Mouse (Mus musculus): Measurements from ENCODE around the gene Cd69.

The Cd69 gene

DNA sequence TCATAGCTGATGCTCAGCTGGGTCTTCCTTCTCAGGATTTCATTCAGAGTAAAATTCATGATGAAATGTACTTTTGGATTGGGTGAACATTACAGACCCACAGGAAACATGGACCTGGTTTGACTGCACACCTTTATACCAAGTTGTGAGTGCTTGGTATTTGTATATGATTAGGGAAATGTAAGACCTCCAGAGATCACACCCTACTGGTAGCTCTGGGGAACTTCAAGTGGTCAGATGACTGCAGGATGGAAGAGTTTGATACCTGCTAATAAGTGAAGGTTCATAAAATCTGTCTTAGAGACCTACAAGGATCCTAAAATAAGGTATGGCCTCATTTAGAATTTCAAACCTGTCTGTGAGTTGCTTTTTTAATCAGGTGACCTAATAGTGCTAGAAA, 27.0 kb downstream of the Cd69 start:
- DNase-seq (ENCODE audit: extremely low read depth, low read depth), result peak; percentile 46

DNA sequence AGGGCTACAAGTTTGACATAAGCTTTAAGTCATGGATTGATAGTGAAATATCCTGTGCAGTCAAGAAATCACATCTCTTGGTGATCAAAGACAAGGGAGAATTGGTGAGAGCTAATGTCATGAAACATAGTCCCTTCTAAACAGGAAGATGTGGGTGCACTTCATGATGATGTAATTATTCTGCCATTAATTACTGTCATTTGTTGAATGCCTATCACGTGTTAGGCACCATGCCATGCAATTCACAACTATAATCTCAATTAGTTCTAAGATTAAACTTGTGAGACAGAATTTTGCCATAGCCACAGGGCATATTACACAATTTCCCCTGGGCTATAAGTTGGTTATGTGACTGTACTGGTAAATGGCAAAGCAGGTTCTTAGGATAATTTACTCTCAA, 28.2 kb downstream of the Cd69 start:
- DNase-seq (ENCODE audit: extremely low read depth, low read depth), result no peak

DNA sequence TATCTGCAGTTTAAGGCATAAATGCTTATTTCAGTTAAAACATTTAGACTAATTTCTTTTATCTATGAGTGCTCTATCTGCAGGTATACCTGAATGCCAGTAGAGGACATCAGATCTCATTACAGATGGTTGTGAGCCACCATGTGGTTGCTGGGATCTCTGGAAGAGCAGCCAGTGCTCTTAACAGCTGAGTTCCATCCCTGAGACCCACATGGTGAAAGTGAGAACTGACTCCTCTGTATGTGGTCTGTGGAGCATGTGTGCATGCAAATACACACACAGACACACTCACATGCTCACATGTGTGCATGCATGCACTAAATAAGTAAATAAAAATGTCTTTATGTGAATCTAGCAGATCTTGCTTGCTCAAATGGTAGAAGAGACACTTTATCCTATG, 29.4 kb downstream of the Cd69 start:
- DNase-seq (ENCODE audit: extremely low read depth, low read depth), result no peak

DNA sequence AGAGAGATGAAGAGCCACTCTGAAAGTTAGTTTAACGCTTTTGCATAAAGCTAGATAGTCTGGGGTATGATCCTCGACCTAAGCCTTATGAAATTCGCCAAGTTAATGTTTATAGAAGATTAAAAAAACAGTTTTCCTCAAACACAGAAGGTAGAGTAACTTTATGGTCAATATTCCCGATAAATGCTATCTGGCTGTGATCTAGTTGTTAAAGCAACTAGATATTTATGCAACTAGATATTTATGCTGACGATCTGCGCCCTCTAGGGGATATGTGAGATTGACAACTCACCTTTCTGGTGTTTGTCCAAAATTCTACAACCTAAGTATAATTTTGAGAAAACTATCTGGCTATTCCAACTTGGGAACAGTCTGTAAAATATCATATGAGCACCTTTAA, 33.3 kb downstream of the Cd69 start:
- DNase-seq (ENCODE audit: extremely low read depth, low read depth), result no peak

DNA sequence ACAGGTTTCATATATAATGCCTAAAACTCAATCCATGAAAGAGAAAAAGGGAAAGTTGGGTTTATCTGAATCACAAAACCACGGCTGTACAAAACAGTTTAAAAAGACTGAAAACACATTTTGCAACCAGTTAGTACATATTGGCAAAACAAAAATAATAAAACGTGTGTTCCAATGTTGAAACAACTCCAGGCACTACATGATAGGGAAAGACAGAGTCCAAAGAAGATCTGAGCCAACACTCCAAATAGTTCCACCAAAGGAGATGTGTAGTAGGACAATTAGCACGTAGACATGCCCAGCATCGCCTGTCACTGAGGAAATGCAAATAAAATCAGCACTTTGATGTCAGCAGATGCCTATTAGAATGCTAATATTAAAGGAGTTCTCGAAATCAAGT, 33.8 kb downstream of the Cd69 start:
- no peak for DNase-seq (ENCODE audit: extremely low read depth, low read depth)

DNA sequence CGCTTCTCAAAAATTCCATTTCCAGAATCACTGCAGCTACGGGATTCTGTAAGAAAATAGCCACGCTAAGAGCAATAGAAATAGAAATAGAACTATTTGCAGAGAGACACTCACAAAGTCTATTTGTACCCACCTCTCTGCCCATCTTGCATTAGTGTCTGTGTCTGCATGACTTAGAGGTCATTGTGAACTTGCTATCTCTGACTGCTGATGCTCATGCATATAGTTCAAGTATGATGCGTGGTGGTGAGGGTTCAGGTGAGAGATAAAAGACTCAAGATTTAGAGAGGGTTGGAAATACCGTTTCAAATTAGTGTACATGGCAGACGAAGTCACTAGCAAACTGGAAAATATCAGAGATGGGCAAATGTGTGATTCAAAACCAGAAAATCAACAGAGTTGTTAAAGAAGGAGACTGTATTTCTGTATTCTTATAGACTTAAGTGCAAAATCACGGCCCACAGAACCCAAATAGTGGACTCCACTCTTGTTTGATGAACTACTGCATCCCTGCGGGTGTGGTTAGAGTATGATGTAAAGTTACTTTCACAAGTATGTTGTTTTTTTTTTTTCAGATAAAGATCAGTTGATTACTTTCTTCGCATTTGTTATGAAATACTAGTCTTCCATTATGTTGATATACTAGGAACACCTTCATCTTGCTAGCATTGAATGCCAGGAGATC, 35.5 kb downstream of the Cd69 start:
- DNase-seq (ENCODE audit: extremely low read depth, low read depth), result no peak

DNA sequence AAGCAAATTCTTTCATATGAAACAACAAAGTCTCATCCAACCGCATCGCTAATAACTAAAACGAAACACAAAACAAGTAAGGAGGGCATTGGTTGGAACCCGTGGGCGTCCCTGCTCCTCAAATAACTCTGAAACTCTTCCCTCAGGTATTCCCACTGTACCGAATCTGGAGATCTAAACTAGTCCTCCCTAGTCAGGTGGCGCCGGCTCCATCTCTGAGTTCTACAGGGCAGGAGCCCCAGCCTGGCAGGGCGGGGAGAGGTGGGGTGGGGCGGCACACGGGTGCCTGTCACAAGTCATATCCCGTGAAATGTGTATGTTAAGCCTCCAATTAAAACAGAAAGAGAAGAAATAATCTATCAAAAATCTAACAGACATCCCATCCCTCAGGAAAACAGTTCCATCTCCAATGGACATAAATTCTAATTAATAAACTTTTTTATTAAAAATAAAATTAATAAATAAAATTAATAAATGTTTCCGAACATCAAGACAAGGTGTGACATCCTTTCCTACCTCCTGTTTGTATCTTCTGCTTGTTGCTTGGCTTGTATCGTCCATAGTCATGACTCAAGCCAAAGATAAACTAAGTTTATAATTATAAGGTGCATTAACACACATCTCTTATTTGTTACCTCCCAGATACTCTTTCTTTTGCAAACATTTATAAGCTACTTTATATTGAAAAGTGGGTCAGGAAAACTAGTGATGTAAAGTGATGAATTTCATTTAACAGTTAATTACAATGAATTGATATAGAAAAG, 36.8 kb downstream of the Cd69 start:
- DNase-seq (ENCODE audit: extremely low read depth, low read depth), result no peak

DNA sequence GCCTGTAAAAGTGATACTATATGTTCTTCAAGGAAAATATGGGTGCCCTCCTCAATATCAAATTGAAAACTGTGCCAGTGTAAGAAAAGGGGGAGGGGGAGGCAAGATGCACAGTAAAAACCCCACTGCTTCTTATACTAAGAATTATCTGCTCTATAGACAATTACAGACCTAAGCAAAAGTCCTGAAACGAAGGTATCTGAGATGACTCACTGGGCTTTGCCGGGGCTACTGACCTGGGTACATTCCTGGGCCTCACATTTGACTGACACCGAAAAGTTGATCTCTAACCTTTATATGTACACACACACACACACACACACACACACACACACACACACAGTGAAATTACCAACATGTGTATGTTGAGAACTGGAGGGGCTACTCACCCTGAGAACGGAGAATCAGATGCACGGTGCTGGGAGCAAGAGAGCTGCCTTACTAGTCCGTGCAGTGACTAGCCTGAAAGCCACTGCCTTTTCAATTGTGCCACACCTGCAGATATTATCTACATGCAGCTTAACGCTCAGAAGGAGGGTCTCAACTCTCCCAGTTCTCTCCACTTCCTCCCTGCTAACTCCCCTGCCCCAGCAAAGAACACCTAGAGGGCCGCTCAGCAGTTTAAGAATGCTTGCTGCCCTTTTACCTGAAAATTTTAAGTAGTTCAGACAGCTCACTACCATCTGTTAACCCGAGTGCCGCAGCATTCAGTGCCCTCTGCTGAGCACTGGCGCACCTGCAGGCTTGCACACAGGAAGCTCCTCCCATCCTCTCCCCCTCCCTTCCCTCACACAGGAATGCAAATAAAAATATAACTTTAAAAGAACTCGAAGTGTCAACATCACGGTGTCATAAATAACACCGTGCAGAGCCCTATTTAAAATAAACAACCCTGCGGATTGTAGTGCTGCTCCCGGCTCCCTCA, 37.6 kb downstream of the Cd69 start:
- peak; percentile 74 for DNase-seq (ENCODE audit: extremely low read depth, low read depth)

DNA sequence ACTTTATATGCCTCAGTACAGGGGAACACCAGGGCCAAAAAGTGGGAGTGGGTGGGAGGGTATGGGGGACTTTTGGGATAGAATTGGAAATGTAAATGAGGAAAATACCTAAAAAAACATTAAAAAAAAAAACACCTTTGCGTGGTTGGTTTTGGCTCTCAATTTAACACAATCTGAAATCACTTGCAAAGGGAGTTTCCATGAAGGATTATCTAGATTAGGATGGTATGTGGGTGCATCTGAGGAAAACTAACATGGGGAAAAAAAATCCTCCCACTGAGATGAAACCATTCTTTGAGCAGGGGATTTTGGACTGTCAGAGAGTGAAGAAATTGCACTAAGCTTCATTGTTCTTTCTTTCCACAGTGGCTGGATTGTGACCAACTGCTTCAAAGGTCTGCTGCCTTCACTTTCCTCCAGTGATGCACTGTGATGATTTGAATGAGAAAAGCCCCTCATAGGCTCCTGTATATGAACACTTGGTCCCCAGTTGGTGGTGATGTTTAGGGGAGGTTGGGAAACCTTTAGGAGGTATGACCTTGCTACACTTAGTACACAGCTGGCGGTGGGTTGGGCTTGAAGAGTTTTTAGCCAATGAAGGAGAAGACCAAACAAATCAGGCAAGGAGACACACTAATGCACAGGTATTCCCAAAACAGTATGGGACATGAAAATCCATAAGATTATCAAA, 38.4 kb downstream of the Cd69 start:
- no peak for DNase-seq (ENCODE audit: extremely low read depth, low read depth)

DNA sequence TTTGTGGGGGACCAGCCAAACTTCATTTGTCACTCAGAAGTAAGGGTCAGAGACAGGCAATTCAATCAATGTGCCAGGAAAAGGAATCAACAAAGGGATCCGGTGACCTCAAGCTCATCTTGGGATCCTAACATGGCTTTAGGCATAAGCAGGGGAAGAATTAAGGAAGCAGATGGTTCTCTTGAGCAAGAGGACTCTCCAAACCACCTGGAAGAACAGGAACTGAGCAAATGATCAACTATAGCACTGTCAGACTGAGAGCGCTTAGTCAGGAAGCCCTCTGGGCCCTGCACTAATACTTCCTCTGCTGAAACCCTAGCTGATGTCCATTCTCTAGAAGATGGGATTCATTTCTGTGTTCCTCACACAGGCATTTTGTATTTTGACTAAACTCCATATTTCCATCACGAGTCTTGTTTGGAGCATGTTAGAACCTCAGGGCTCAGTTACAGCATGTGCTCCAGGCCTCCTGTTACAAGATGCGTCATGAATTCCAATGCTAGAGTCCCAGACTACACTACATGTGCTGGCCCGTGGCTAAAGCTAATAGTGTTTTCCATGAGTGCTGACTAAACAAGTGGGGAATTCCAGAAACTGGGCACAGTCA, 39.3 kb downstream of the Cd69 start:
- DNase-seq (ENCODE audit: extremely low read depth, low read depth), result peak; percentile 53

DNA sequence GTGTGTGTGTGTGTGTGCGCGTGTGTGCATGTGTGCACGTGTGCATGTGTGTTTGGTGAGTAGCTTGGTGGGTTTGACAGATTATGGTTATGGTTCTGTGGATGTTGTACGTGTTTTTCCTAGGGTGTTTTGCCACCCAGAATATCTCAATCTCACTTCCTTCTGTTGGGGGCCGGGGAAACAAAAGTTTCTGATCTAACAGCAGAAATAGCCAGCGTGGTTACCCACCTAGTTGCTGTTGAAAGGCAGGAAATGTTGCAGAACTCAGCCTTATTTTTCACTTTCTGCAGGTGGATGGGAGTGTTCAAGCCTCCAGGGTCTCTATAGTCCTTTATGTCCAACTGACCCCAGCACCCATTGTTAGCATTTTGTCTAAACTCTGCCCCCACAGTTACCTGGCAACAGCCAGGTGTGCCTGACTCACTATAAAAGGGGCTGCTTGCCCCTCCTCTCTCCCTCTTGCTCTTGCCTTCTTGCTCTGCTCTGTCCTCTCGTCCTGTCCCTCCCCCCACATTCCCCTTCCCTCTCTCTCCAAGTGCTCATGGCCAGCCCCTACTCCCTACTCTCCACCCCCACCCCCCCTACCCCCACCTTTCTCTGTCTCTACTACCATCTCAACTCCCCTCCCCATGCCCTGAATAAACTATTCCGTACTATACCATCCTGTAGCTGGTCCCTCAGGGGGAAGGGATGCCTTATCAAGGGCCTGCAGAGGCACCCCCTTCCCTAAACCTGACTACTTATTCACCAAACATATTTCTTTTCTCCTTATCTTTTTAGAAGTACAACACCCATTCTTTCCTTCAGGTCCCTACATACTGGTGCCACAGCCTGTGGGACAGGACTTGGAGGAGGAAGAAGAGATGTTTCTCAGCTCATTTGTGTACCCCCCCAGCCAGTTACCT, 40.5 kb downstream of the Cd69 start:
- peak; percentile 97 for DNase-seq (ENCODE audit: extremely low read depth, low read depth)

DNA sequence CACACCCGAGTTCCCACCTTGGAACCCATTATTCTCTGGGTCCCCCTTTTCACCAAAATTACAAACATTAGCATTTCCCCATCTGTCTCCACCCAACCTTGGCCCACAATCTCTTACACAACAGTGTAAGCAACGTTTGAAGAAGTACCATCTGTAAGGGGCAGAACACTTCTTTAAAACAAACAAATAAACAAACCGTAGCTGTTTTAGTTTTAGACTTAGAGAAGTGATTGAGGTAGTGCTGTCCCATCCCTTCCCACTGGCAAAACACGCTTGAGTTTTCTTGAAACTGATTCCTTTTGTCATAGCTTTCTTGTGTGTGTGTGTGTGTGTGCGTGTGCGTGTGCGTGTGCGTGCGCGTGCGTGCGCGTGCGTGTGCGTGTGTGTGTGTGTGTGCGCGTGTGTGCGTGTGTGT, 41.3 kb downstream of the Cd69 start:
- DNase-seq (ENCODE audit: extremely low read depth, low read depth), result peak; percentile 39

DNA sequence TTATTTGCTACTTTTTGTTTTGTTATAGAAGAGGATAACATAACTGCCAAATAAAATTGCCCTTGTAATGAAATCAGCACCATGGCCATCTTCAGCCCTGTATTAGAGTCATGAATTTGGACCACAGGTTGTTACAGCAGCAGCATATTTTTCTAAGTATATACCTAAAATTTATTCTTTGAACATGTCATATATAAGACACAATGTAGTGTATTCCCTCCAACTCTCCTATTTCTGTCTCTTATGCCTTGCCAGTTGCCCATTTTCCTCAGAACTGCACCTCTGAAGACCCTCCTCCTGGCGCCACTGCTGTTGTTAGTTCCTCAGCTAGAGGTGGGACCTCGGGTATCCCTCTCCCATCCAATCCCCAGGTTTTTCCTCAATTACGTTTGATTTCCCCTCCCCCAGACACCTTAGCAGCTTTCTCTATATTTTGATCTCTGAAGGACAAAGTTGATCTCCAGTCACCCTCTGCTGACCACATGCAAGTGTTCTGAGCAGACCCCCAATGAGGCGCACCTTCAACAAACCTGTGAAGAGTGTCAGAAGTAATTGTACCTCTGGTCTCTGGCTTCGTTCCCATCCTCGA, 41.8 kb downstream of the Cd69 start:
- no peak for DNase-seq (ENCODE audit: extremely low read depth, low read depth)

DNA sequence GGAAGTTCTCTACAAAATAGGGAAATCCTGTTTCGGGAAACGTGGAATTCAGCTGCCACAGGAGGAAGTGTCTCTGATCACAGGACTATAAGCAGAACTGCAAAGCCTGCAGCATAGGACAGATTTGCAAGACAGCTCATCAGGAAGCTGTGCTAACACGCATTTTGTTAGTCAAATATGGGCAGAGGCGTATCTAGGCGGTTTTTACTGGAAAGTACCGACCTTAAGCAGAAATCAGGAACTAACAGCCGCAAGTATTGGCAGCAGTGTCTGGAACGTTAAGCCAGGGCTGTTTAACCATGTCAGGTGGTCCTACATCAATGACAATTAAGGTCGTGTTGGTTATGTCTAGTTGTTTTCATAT, 42.4 kb downstream of the Cd69 start:
- peak; percentile 98 for DNase-seq (ENCODE audit: extremely low read depth, low read depth)

DNA sequence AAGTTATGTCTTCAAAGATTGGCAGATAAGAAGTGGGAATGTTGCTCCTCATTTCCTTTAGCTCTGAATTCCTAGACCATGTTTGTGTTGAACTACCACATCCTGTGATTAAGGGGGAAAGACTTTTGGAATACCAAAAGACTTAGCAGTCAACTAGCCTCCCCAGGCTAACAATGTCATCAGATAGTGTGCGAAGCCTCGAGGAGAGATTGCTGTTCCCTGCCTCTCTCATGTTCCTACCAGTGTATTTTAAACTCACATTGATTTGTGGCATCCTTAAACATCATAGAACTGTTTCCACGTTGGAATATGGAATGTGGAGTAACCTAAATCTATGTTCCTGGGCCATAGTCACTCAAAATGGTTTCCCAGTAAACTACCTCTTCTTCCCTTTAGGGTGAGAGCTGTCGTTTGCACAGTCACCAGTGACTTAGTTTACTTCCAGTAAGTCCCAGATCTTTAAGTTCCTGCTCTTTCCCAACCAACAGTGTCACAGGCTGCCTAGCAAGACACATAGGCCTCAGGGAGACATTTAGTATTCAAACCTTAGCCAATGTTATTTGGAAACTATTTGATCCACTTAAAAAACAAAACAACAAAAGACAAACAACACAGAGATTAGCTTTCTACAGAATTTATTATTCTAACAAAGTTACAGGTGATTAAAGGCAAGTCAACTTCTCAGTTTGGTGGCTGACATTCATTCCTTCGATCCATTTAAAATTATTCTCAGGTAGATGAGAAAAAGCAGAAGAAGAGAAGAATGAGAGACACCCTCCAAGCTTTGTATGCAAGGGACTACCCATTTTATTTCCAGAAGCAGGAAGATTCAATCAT, 43.0 kb downstream of the Cd69 start:
- DNase-seq (ENCODE audit: extremely low read depth, low read depth), result no peak

DNA sequence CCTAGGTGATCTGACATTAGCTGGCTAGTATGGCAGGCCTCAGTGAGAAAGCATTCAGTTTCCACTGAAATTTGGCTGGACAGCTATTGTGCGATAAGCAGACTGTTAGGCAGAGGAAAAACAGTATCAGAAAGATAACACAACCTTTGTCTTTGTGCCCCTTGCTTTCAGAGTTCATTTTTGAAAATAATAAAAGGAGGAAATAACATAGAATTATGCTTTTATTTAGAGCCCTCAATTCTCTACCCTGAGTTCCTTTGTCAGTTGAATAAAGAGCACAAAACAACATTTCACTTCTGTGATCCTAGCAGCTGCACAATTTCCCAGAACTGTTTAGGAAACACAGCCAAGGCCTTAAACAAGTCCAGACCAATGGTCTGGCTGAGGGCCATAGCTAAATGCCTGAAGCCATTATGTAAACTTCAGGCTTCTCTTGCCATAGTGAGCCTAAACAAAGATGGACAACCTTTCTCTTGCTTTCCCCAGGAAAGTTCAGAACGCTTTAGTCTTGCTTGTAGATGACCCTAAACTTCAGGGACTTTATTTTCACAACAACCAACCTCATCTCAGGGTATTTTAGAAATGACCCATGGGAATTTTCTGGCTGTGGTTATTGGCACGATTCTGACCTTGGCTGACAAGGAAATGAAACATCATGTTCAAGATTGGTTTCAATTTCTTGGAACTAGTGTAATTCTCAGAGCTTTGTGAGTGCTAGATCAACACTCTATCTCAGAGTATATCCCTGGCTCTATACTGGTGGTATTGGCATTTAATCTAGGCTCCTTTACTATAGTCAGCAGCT, 45.3 kb downstream of the Cd69 start:
- DNase-seq (ENCODE audit: extremely low read depth, low read depth), result peak; percentile 73

DNA sequence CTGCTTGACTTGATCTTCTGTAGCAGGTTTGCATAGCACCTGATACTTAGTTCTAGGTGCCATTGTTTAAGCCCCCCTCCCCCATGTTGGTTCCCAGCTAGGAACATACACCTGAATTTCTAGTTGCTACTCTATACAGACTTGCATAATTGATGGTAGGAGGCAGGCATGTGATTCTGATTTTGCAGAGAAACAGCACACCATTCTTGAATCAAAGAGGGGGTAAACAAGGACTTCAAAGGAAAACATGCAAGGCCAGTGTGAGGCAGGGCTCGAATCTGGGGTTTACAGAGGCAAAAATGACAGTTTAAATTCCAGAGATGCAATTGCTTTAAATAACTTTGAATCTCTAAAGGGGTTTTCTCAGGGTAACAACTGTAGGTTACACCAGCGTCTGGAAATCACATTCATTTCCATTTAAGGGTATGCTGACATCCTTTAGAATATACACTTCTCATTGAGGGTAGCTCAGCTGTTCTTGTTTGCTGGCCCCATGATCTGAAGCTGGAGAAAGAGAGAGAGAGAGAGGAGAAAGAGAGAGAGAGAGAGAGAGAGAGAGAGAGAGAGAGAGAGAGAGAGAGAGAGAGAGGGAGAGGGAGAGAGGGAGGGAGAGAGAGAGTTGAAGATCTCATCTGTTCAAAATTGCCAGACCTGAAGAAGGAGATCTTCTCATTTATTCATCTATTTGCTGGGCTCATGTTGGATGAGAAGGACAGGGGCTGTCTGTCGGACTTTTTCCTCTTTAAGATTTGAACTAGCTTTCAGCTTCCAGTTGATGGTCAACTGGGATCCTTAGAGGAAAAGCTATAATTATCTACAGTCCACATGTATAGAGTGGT, 46.1 kb downstream of the Cd69 start:
- no peak for DNase-seq (ENCODE audit: extremely low read depth, low read depth)
